Mouse (Mus musculus): ENCODE results near the gene Prss16. TPM values are rescaled to one million over a fixed set of nuclear protein-coding genes. Genes with fewer than 3 reads are reported as not detected.
A peak's percentile ranks its signal among the peaks of the same experiment; 100 is the strongest.

Gene Prss16
- polyA plus RNA-seq, 1 experiment from 2014 or later = not detected

DNA sequence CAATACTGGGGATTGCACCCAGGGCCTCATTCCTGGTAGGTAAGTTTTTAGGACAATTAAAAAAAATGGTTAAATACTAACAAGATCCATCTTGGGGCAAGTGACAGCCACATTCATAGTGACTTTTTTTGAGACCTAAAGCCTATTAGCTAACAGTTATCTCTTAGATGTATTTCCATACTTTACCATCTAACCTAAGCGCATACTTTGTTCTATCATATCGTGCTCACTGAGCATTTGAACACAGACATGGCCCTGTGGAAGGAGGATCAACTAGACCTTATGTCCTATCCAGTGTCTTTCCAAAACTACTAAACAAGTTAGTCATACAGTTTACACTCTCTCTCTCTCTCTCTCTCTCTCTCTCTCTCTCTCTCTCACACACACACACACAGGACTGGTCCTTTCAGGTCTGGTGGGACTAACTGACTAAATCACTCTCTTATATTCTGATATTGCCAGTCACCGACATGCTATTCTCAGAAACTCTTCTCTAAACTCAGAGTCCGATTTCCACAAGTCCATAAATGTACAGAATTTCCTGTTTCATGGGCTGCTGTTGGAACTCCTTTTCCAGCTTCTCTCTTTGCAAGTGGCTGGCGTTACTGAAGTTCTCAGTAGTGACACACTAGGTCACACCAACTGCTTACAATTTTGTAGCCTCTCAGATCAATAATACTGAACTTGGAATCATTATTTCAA is 24.4 kb upstream of the Prss16 start:
- WGBS = 63% methylated on average over 5 of the region's 5 CpGs
- DNase-seq (ENCODE audit: low spot score) = no peak
- Histone ChIP-seq H3K27ac (replicated peaks) (peak overlapping the region; percentile 93), H3K36me3 (no peaks in the 10 kb centered on the region), H3K4me1 (peaks cover 35% of the 10 kb centered on the region), H3K4me3 (peak overlapping the region; percentile 58), H3K9me3 (replicated peaks) (no peaks in the 10 kb centered on the region), H3K27me3 (ENCODE audit: low read depth, poor library complexity, severe bottlenecking) (no peaks in the 10 kb centered on the region)

DNA sequence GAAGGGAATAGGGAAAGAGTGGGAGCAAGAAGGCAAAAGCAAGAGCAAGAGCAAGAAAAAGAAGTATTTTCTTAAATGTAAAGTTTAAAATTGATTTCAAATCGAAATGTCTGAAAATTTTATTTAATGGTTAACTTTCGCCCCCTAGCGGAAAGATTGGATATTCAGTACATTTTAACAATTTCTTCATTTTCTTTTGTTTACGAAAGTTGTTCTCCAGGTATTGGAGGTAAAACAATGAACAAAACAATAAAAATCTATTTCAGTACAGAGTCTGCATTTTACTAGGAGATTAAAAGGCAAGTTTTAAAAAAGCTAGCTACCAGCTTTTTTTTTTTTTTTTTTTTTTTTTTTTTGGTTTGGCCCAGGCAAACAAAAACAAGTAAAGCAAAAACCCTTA is 21.0 kb upstream of the Prss16 start:
- H3K27me3 ChIP-seq (ENCODE audit: low read depth, poor library complexity, severe bottlenecking) = no peaks in the 10 kb centered on the region
- 20% methylated on average over 4 of the region's 4 CpGs for WGBS
- no peak for DNase-seq (ENCODE audit: low spot score)
- H3K27ac ChIP-seq (replicated peaks) = no peak overlapping the region
- no peaks in the 10 kb centered on the region for H3K9me3 ChIP-seq (replicated peaks)
- H3K36me3 ChIP-seq = no peaks in the 10 kb centered on the region
- H3K4me3 ChIP-seq = no peak overlapping the region
- peaks cover 35% of the 10 kb centered on the region for H3K4me1 ChIP-seq

DNA sequence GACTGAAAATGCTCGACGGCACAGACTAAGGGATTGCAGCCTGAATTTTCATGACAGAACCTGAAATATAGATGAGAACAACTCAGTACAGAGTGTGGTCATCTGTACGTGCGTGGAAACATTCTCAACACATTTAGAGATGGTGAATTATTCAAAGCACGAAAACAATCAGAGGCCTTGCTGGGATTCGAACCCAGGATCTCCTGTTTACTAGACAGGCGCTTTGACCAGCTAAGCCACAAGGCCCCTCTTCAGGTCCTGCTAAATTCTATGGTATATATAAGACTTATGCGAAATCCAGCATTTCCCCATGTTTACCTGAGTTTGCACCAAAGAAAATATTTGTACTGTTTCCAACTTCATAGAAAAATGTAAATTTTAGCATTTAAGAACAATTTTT is 20.4 kb upstream of the Prss16 start:
- Histone ChIP-seq H3K9me3 (replicated peaks) (no peaks in the 10 kb centered on the region), H3K27ac (replicated peaks) (no peak overlapping the region), H3K36me3 (no peaks in the 10 kb centered on the region), H3K4me3 (peak overlapping the region; percentile 60), H3K4me1 (peaks cover 35% of the 10 kb centered on the region), H3K27me3 (ENCODE audit: low read depth, poor library complexity, severe bottlenecking) (no peaks in the 10 kb centered on the region)
- WGBS = 28% methylated on average over 8 of the region's 8 CpGs
- DNase-seq (ENCODE audit: low spot score) = peak; percentile 50

DNA sequence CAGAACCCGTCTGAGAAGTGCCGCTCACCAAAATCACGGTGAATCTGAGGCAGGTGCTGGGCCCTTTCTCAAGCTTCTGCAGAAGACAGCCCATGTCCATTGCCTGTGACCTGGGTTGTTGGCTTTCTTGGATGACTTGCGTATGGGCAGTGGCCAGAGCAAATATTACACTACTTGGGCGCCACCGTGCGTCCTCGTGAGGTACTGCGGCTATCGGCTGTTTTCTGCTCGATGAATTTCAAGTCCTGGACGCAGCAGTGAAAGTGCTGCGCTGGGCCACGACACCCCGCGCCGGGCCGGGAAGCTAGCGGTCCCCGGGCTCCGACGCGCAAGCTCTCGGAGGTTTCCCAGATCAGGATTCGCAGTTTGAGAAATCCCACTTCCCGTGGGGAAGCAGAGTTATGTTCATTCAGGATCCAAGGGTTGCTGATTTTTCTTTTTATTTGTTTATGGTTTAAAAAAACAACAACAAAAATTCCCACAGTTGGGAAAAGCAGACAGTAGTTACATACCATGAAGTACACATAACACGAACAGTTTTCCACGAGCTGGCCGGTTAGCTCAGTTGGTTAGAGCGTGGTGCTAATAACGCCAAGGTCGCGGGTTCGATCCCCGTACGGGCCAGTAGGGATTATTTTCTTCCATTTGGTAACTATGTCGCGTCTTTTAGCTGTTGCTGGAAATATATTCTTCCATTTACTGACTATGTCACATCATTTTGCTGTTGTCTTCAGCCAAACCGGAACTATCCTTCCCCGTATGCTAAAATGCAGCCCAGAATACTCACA is 19.3 kb upstream of the Prss16 start:
- Histone ChIP-seq H3K4me1 (peaks cover 27% of the 10 kb centered on the region), H3K27ac (replicated peaks) (peak overlapping the region; percentile 84), H3K27me3 (ENCODE audit: low read depth, poor library complexity, severe bottlenecking) (no peaks in the 10 kb centered on the region), H3K36me3 (no peaks in the 10 kb centered on the region), H3K9me3 (replicated peaks) (no peaks in the 10 kb centered on the region), H3K4me3 (peak overlapping the region; percentile 60)
- under 1% methylated on average over 40 of the region's 40 CpGs for WGBS
- peak; percentile 95 for DNase-seq (ENCODE audit: low spot score)

DNA sequence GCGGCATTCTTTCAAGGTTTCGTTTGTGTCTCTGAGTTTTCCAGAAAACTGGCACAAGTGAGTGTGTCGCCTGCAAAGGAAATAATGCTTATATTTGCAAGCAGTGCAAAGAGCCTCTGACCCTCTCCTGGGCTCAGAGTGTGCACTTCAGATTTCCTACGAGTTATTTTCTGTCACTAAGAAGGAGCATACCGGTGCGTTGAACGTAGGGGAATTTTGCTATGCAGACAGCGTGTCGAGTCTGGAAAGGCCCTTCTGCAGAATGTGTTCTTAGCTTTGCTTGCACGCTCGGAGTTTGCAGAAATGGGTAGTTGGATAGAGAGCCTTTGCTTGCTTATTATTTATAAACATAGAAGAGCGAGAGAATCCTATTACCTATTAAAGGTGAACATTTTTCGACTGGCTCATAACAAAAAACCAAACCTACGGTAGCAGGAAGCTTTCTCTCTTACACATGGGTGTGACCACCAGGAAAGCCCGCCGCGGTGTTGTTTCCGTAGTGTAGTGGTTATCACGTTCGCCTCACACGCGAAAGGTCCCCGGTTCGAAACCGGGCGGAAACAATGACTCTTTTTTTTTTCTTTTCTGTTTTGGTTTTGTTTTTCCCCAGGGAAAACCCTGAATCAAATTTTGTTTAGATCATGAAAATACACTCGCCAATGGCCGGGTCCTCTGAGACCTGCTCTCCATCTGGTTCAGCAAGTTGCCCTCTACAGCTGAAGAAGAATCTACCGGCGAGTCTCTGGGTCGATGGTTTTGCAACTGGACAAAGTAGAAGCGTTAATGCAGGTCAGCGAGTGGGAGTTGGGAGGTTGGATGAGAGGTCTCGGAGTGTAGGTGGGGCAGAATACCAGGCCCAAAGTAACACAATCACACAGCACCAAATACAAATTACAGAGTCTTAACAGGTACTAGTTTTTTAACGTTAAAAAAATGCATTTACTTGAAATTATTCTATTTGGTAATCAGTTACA is 16.8 kb upstream of the Prss16 start:
- Histone ChIP-seq H3K4me1 (peaks cover 24% of the 10 kb centered on the region), H3K9me3 (replicated peaks) (no peaks in the 10 kb centered on the region), H3K27ac (replicated peaks) (peak overlapping the region; percentile 79), H3K36me3 (no peaks in the 10 kb centered on the region), H3K27me3 (ENCODE audit: low read depth, poor library complexity, severe bottlenecking) (no peaks in the 10 kb centered on the region), H3K4me3 (peak overlapping the region; percentile 64)
- peak; percentile 90 for DNase-seq (ENCODE audit: low spot score)
- 1% methylated on average over 35 of the region's 35 CpGs for WGBS

DNA sequence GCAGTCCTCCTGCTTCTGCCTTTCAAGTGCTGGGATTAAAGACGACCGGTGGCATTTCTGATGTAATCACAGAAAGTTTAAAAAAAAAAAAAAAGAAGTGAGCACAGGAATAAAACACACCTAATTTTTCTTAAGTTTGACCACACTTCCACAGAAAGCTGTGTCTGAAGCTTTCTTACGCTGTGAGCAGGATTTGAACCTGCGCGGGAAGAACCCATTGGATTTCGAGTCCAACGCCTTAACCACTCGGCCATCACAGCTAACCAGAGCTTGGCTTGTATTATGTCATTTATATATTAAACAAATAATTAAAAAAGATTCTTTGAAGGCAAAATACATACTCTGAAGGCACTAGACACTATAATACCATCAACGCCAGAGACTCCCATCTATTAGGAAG is 12.7 kb upstream of the Prss16 start:
- DNase-seq (ENCODE audit: low spot score) = peak; percentile 83
- peaks cover 29% of the 10 kb centered on the region for H3K27me3 ChIP-seq (ENCODE audit: low read depth, poor library complexity, severe bottlenecking)
- no peaks in the 10 kb centered on the region for H3K9me3 ChIP-seq (replicated peaks)
- no peak overlapping the region; the same call in 1 of the 2 replicates for H3K27ac ChIP-seq (replicated peaks)
- H3K4me1 ChIP-seq = peaks cover 17% of the 10 kb centered on the region
- WGBS = 0% methylated on average over 9 of the region's 9 CpGs
- no peaks in the 10 kb centered on the region for H3K36me3 ChIP-seq
- peak overlapping the region; percentile 65 for H3K4me3 ChIP-seq

DNA sequence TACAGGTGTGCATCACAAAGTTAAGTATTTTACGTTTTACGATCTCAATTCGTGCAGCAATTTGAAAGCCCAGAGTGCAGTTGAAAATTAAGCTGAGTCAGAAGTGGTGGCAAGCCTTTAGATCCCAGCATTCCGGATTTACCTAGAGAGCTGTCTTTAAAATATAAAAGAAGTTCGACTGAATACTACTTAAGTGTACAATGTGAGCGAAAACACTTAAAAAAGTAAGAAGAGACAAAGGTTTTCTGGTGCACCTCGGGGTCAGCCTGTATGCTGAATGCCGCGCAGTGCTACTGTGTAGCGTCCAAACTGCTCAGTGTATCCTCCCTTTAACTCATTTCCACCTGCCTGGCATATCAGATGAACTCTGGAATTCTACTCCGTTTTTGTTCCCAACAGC is 12.0 kb upstream of the Prss16 start:
- H3K4me3 ChIP-seq = peak overlapping the region; percentile 65
- no peaks in the 10 kb centered on the region for H3K9me3 ChIP-seq (replicated peaks)
- H3K4me1 ChIP-seq = peaks cover 17% of the 10 kb centered on the region
- DNase-seq (ENCODE audit: low spot score) = no peak
- WGBS = under 1% methylated on average over 11 of the region's 11 CpGs
- H3K27me3 ChIP-seq (ENCODE audit: low read depth, poor library complexity, severe bottlenecking) = peaks cover 30% of the 10 kb centered on the region
- H3K27ac ChIP-seq (replicated peaks) = peak overlapping the region; percentile 38
- no peaks in the 10 kb centered on the region for H3K36me3 ChIP-seq

DNA sequence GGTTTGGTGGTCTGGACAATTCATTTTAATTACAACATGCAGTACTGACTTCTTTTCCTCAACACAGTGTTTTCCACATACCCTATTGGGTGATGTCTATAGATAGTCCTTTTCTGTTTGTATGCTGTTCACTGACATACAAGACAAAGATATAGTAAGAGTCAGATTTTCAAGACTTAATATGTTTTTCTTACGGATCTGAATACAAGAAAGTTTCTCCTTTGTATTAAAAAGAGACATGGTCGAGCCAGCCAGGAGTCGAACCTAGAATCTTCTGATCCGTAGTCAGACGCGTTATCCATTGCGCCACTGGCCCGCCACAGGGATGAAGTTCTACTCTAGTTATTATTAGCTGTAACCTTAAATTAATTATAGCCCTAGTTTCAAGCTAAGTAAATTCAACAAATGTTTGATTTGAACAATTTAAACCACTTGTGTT is 11.4 kb upstream of the Prss16 start:
- peak; percentile 61 for DNase-seq (ENCODE audit: low spot score)
- Histone ChIP-seq H3K4me3 (peak overlapping the region; percentile 65), H3K27me3 (ENCODE audit: low read depth, poor library complexity, severe bottlenecking) (peaks cover 36% of the 10 kb centered on the region), H3K9me3 (replicated peaks) (no peaks in the 10 kb centered on the region), H3K36me3 (no peaks in the 10 kb centered on the region), H3K27ac (replicated peaks) (no peak overlapping the region), H3K4me1 (peaks cover 15% of the 10 kb centered on the region)
- WGBS = 0% methylated on average over 8 of the region's 8 CpGs

DNA sequence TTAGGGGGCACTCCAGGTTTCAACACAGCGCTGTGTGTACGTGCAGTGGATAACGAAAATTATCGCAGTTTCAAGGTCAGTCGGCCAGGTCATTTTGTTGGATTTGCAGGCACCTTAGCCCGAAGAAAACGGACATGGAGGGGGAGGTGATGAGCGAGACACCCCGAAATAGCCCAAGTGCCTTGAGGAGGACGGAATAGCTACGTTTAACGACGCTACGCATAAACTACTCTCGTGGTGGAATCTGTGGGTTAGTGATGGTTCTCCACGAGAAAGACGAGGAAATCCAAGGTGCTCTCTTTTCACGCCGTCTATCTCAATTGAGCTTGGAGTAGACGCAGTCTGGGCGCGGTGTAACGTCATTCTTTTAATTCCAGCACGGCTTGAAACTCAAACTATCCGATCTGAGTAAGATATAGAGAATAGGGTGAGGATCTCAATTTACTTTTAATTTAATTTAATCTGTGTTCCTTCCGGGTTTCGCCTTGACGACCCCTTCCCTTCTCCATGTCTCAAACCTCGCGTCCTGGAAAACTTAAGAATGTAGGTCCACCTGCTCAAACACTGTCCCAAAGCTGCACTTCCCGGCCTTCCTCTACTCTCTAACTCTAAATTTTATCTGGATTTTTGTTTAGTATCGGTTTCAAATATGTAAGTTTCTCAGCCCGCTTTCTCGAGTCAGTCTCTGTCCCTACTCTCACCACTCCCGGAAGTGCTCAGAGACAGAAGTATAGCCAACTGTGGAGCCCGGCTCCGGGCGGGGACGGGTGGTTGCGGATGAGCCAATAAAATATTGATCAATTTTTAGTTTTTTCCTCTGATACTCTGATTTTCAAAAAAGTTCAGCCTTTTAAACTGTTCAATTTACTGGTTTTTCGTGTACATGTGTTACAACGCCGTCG is 10.6 kb upstream of the Prss16 start:
- no peaks in the 10 kb centered on the region for H3K36me3 ChIP-seq
- H3K4me3 ChIP-seq = peak overlapping the region; percentile 65
- H3K27ac ChIP-seq (replicated peaks) = no peak overlapping the region
- under 1% methylated on average over 44 of the region's 44 CpGs for WGBS
- H3K27me3 ChIP-seq (ENCODE audit: low read depth, poor library complexity, severe bottlenecking) = peaks cover 40% of the 10 kb centered on the region
- 0 out of 2 replicates have a peak, but pooled peaks cover 1% of the 10 kb centered on the region for H3K9me3 ChIP-seq (replicated peaks)
- DNase-seq (ENCODE audit: low spot score) = peak; percentile 49
- H3K4me1 ChIP-seq = peaks cover 10% of the 10 kb centered on the region; the same call in 1 of the 2 replicates

DNA sequence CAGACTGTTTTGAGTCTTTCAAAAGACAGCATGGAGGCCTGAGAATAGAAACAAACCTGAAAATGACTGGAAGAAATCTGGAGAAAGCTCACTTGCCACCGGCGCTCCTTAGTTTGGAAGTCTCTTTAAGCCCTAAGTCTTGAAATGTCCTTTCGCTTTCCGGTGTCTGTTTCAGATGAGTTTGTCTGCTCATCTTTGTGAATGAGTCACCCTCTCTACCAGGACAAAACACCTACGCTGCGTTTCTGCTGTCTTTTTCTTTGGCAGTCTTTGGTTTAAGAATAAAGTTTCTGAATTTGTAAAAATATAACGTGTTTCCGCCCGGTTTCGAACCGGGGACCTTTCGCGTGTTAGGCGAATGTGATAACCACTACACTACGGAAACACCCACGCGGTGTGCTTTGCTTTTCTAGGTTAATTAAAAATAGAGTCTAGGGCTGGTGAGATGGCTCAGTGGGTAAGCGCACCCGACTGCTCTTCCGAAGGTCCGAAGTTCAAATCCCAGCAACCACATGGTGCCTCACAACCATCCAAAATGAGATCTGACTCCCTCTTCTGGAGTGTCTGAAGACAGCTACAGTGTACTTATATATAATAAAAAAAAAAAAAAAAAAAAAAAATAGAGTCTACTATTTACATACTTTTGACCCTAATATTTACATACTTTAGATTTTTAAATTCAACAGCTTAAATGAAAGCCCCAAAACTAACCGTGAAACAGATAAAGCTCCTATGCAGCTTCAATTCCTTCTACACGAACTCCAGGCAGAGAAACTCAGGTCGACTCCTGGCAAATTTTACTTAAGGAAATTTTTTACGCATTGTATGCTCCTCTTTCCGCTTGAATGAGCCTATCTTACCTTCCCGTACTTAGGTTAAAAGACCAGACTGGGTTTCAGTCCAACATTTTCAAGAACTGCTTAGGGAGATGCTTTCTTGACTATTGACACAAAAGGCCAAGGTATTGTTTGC is 6.2 kb upstream of the Prss16 start:
- no peaks in the 10 kb centered on the region for H3K36me3 ChIP-seq
- peak; percentile 85 for DNase-seq (ENCODE audit: low spot score)
- WGBS = 16% methylated on average over 27 of the region's 27 CpGs
- no peak overlapping the region for H3K27ac ChIP-seq (replicated peaks)
- H3K27me3 ChIP-seq (ENCODE audit: low read depth, poor library complexity, severe bottlenecking) = peaks cover 85% of the 10 kb centered on the region
- peaks cover 21% of the 10 kb centered on the region for H3K4me1 ChIP-seq
- peak overlapping the region; percentile 20 for H3K4me3 ChIP-seq
- H3K9me3 ChIP-seq (replicated peaks) = 0 out of 2 replicates have a peak, but pooled peaks cover 2% of the 10 kb centered on the region

DNA sequence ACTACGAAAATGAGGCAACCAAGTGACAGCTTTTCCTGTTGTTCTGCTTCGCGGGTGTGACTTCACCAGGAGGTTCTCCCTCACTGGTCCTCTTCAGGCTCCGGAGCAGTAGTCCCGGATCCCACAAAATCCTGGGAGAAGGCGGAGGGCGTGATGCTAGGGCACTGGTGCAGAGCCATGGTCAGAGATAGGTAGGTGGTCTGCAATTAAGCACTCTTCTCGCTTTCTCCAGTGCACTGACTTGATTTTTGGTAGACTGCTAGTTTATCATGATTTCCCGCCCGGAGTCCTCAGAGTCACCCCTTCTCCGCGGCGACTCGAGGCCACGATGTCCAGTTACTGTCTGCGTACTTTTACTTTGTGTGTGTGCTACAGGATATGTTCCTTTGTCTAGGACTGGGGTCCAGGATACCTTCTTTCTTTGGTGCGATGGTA is 4.9 kb upstream of the Prss16 start:
- Histone ChIP-seq H3K9me3 (replicated peaks) (0 out of 2 replicates have a peak, but pooled peaks cover 2% of the 10 kb centered on the region), H3K36me3 (no peaks in the 10 kb centered on the region), H3K4me3 (peak overlapping the region; percentile 36), H3K27ac (replicated peaks) (no peak overlapping the region), H3K27me3 (ENCODE audit: low read depth, poor library complexity, severe bottlenecking) (peaks cover 91% of the 10 kb centered on the region), H3K4me1 (peaks cover 13% of the 10 kb centered on the region)
- DNase-seq (ENCODE audit: low spot score) = no peak
- 17% methylated on average over 17 of the region's 17 CpGs for WGBS
